Comparison of ENCODE assay signal across 20 mouse cellular contexts in the genomic region with DNA sequence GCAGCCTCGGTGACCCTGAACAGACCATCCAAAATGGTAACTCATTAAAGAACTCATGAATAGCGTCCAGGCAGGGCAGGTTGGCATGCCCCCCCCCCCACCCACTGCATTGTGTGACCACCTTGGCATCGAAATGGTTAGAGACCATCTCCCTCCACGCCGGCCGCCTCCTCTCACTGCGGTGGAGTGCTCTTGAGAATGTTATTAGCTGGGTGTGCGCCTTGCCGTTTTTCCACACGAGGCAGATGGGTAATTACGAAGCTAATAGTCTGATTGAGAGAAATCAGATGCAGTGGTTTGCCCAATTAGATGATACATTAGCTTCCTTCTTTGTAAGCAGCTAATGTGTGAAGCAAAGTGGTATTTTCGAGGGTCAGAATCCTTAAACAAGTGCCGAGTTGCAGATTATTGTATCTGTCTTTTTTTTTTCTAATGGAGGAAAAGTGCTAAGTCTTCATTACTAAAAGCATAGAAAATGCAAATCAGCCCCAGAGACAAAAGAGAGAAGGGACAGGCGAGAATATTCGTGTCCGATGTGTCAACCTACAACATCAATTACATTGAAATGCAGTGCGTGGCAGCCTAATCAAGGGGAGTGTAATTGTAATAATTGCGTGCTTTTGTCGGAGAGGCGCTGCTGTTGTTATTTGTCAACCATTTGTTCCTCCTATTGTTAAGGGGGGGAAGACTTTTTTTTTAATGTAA.
A peak's percentile ranks its signal among the peaks of the same experiment; 100 is the strongest.
DNase-seq lines count a peak whose midpoint lies in the region; ATAC-seq and TF ChIP-seq lines count a peak whose summit lies in the region.
"Had no signal": no experiment of that assay in that cellular context is flagged by ENCODE, and none has a peak within 500 bp of the region (broad histone marks: within the 10 kb centered on the region; RNA-seq: fewer than 3 reads in every experiment).

No protein-coding gene starts in this region.

- peak; percentile 5 to 15 for DNase-seq in layer of hippocampus, postnatal 10 days (ENCODE audit: low spot score in 2 of 2)
- no peak for DNase-seq in layer of hippocampus, adult 11-12 months (ENCODE audit: low spot score)
- DNase-seq in brain, embryonic 18.5 days (ENCODE audit: low read depth, low spot score), result peak; percentile 40
- DNase-seq in midbrain, postnatal 0 days (ENCODE audit: low spot score), result peak; percentile 33
- DNase-seq in thymus, adult 2 months, result no peak
- DNase-seq in cerebellum, adult 9-10 months, result no peak
- no peak for DNase-seq in frontal cortex, postnatal 10 days (ENCODE audit: low spot score in 2 of 2)
- DNase-seq: cerebellum, adult 11-12 months; cerebellum, postnatal 36 days; heart, postnatal 14 days; thymus, postnatal 36 days had no signal

- no peak for TF ChIP-seq CTCF in midbrain, postnatal 0 days (IDR thresholded peaks at IDR 0.05)
- TF ChIP-seq CTCF in thymus, adult 2 months (IDR thresholded peaks at IDR 0.05; ENCODE audit: borderline replicate concordance, control insufficient read depth, extremely low read depth, insufficient read depth, low read length, poor library complexity), result no peak

- H3K4me1 ChIP-seq in forebrain, embryonic 16.5 days (replicated peaks; ENCODE audit: control insufficient read depth, insufficient read depth, low read length), result peaks cover 26% of the 10 kb centered on the region
- no peaks in the 10 kb centered on the region for H3K4me1 ChIP-seq in midbrain, postnatal 0 days (ENCODE audit: insufficient read depth, low read length)
- H3K4me1 ChIP-seq in thymus, adult 2 months (replicated peaks; ENCODE audit: control insufficient read depth, insufficient read depth, low read length), result no peaks in the 10 kb centered on the region
- H3K4me1 ChIP-seq: stomach, embryonic 15.5 days had no signal

- no peak overlapping the region for H3K9ac ChIP-seq in forebrain, embryonic 16.5 days (replicated peaks; ENCODE audit: low read depth, low read length)
- H3K9ac ChIP-seq in midbrain, postnatal 0 days (replicated peaks; ENCODE audit: low read length, poor library complexity, severe bottlenecking), result no peak overlapping the region
- H3K9ac ChIP-seq: limb, embryonic 12.5 days; liver, embryonic 14.5 days; stomach, embryonic 15.5 days had no signal

- peak overlapping the region; percentile 31 for H3K4me2 ChIP-seq in forebrain, embryonic 16.5 days (ENCODE audit: low read length)
- no peak overlapping the region for H3K4me2 ChIP-seq in midbrain, postnatal 0 days (ENCODE audit: low read depth, low read length, poor library complexity, severe bottlenecking)
- H3K4me2 ChIP-seq: heart, embryonic 11.5 days; limb, embryonic 12.5 days; stomach, embryonic 15.5 days had no signal

- H3K4me3 ChIP-seq in forebrain, embryonic 16.5 days (replicated peaks; ENCODE audit: low read length), result no peak overlapping the region
- H3K4me3 ChIP-seq in midbrain, postnatal 0 days (ENCODE audit: low read depth, low read length), result no peak overlapping the region
- no peak overlapping the region for H3K4me3 ChIP-seq in thymus, adult 2 months (ENCODE audit: control insufficient read depth, insufficient read depth, low read length)
- H3K4me3 ChIP-seq: erythroblast, embryonic 14.5 days; layer of hippocampus, adult 2 months; limb, embryonic 12.5 days; stomach, embryonic 15.5 days had no signal

- no peak for TF ChIP-seq POLR2A in thymus, adult 2 months (IDR thresholded peaks at IDR 0.05; ENCODE audit: control insufficient read depth, extremely low read depth, insufficient read depth, low read length, poor library complexity)

- 15% methylated on average over 20 of the region's 20 CpGs for WGBS in forebrain, embryonic 16.5 days
- WGBS in midbrain, postnatal 0 days, result 83% methylated on average over 20 of the region's 20 CpGs
- WGBS in thymus, adult 2 months, result 93% methylated on average over 20 of the region's 20 CpGs

- no peaks in the 10 kb centered on the region for H3K27me3 ChIP-seq in forebrain, embryonic 16.5 days (replicated peaks; ENCODE audit: control insufficient read depth, insufficient read depth, low read length)
- H3K27me3 ChIP-seq in midbrain, postnatal 0 days (ENCODE audit: insufficient read depth, low read length), result no peaks in the 10 kb centered on the region
- no peaks in the 10 kb centered on the region for H3K27me3 ChIP-seq in thymus, adult 2 months (ENCODE audit: control insufficient read depth, insufficient read depth, low read length)
- H3K27me3 ChIP-seq: limb, embryonic 12.5 days; stomach, embryonic 15.5 days had no signal

- ATAC-seq in forebrain, embryonic 16.5 days, result peak; percentile 76
- ATAC-seq in midbrain, postnatal 0 days (ENCODE audit: low FRiP score), result no peak
- ATAC-seq: intestine, embryonic 16.5 days; Patski had no signal

- peak overlapping the region; percentile 52; the same call in 1 of the 2 replicates for H3K27ac ChIP-seq in forebrain, embryonic 16.5 days (ENCODE audit: low read length)
- H3K27ac ChIP-seq in midbrain, postnatal 0 days (ENCODE audit: low read depth, low read length), result no peak overlapping the region
- no peak overlapping the region for H3K27ac ChIP-seq in thymus, adult 2 months (ENCODE audit: control insufficient read depth, insufficient read depth, low read length)
- H3K27ac ChIP-seq: layer of hippocampus, adult 2 months; limb, embryonic 12.5 days; liver, embryonic 14.5 days; stomach, embryonic 15.5 days had no signal

- no peaks in the 10 kb centered on the region for H3K9me3 ChIP-seq in forebrain, embryonic 16.5 days (ENCODE audit: control insufficient read depth, low read length)
- H3K9me3 ChIP-seq in midbrain, postnatal 0 days (ENCODE audit: low read length), result no peaks in the 10 kb centered on the region
- H3K9me3 ChIP-seq: limb, embryonic 12.5 days; stomach, embryonic 15.5 days had no signal

- H3K36me3 ChIP-seq in forebrain, embryonic 16.5 days (ENCODE audit: control insufficient read depth, insufficient read depth), result no peaks in the 10 kb centered on the region
- H3K36me3 ChIP-seq in midbrain, postnatal 0 days (ENCODE audit: insufficient read depth, low read length), result no peaks in the 10 kb centered on the region
- no peaks in the 10 kb centered on the region for H3K36me3 ChIP-seq in thymus, adult 2 months (ENCODE audit: control insufficient read depth, insufficient read depth, low read length)
- H3K36me3 ChIP-seq: limb, embryonic 12.5 days; stomach, embryonic 15.5 days had no signal

Comparison
In these comparisons a context has a peak if more than half of its experiments do, and no peak if none do; other contexts are left out.
1. DNase-seq: peak in layer of hippocampus, postnatal 10 days (2 of 2), brain, embryonic 18.5 days (single experiment) and midbrain, postnatal 0 days (single experiment); none in layer of hippocampus, adult 11-12 months (single experiment), thymus, adult 2 months (single experiment), cerebellum, adult 9-10 months (single experiment) and frontal cortex, postnatal 10 days (0 of 2).